In genomic region chr4:88754818-88755340, GRCm38 (mm10) we compare ENCODE assay signal across 12 mouse cellular contexts. TPM values are rescaled to one million over a fixed set of nuclear protein-coding genes. Genes with fewer than 3 reads are reported as not detected.
A peak's percentile ranks its signal among the peaks of the same experiment; 100 is the strongest.
DNase-seq lines count a peak whose midpoint lies in the region; ATAC-seq lines count a peak whose summit lies in the region.
"Had no signal": no experiment of that assay in that cellular context is flagged by ENCODE, and none has a peak within 500 bp of the region (broad histone marks: within the 10 kb centered on the region; RNA-seq: fewer than 3 reads in every experiment).

Gm13271 (plus strand) TSS chr4:88754868.

- DNase-seq in adrenal gland, postnatal 25 days: peak; percentile 27
- peak; percentile 65 to 83 for DNase-seq in frontal cortex, adult 2 months (ENCODE audit: extremely low spot score in 1 of 2, low spot score in 1 of 2)
- DNase-seq in heart, adult 9 months (ENCODE audit: low spot score in 2 of 2): peak; percentile 81
- peak; percentile 34 to 71 for DNase-seq in kidney, postnatal 25 days
- peak; percentile 72 to 76 for DNase-seq in left cerebral cortex, adult 9 months (ENCODE audit: low spot score in 2 of 2)
- peak; percentile 74 to 92 for DNase-seq in spleen, postnatal 4 days (ENCODE audit: low spot score in 2 of 2)
- peak; percentile 79 to 90 for DNase-seq in urinary bladder, postnatal 4 days (ENCODE audit: low spot score in 2 of 2)

- peak; percentile 56; the same call in 1 of the 2 replicates for ATAC-seq in megakaryocyte progenitor cell, adult 5-6 weeks (replicated peaks; ENCODE audit: poor library complexity)

RNA-seq across cellular contexts. Expression of gene Gm13271, which starts in this region (rescaled TPM):
- total RNA-seq in adrenal gland, postnatal 25 days (2021): not detected in 2 replicates
- not detected in 2 replicates for polyA plus RNA-seq in frontal cortex, adult 2 months (2012; rRNA removed)
- total RNA-seq in megakaryocyte progenitor cell, adult 5-6 weeks (2015): not detected in 2 replicates
- total RNA-seq in megakaryocyte progenitor cell, adult 5-6 weeks (2017): not detected in 2 replicates
- total RNA-seq: megakaryocyte, adult 5-6 weeks had no signal
- polyA plus RNA-seq: forebrain, embryonic 12.5 days; hindbrain, embryonic 11.5 days; spleen, adult 2 months had no signal

Comparison
In these comparisons a context has a peak if more than half of its experiments do, and no peak if none do; other contexts are left out.
1. Peak in every context shown above with its lines: DNase-seq and ATAC-seq.
2. Peak in DNase-seq in adrenal gland, postnatal 25 days; RNA of the gene not detected or under 1 TPM.
3. Peak in DNase-seq in frontal cortex, adult 2 months; RNA of the gene not detected or under 1 TPM.
4. Peak in ATAC-seq in megakaryocyte progenitor cell, adult 5-6 weeks; RNA of the gene not detected or under 1 TPM.
5. DNase-seq: peak in every context shown above with its lines; median percentile 84 in urinary bladder, postnatal 4 days; 83 in spleen, postnatal 4 days; 81 in heart, adult 9 months; 74 in frontal cortex, adult 2 months; 74 in left cerebral cortex, adult 9 months; 52 in kidney, postnatal 25 days; 27 in adrenal gland, postnatal 25 days.